ENCODE assay signal across 8 mouse cellular contexts in the genomic region with DNA sequence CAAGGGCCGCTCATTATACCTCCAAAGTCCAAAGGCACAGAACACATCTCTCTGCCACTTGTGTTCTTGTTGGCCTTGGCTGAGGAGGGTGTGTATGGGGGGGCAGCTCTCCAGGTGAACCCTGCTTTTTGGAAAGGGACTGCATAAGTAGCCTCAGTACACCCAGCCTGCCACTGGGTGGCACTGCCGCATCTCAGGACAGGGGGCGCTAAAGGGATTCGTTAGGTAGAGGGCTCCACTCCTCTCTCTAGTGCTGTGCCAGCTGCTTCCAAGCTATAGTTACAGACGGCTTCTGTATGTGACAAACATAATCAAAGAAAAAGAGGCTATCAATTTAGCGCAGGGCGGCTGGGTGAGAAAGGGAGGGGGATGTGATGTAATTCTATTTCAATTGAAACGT. TPM values are rescaled to one million over a fixed set of nuclear protein-coding genes. Genes with fewer than 3 reads are reported as not detected.
DNase-seq lines count a peak whose midpoint lies in the region; ATAC-seq lines count a peak whose summit lies in the region.

No protein-coding gene starts in this region.

- ATAC-seq in megakaryocyte, adult 5-6 weeks (ENCODE audit: poor library complexity, severe bottlenecking) = peak; percentile 91

- peak; percentile 88 for DNase-seq in ZHBTc4 (ENCODE audit: low read depth, low spot score)
- DNase-seq in cerebellum, postnatal 4 days (ENCODE audit: low spot score in 2 of 2) = peak; percentile 75 to 83
- DNase-seq in gastrocnemius, adult 8-10 months (ENCODE audit: low spot score in 2 of 2) = peak; percentile 71 to 72
- DNase-seq in hindlimb bud, embryonic 11.5 days (ENCODE audit: extremely low spot score, low read depth, low spot score) = peak; percentile 63
- peak; percentile 88 for DNase-seq in left cerebral cortex, adult 18-20 months (ENCODE audit: low spot score in 2 of 2)
- peak; percentile 82 to 92 for DNase-seq in right cerebral cortex, adult 2 months (ENCODE audit: low spot score in 2 of 2)
- peak; percentile 66 for DNase-seq in urinary bladder, adult 2 months (ENCODE audit: low spot score)

RNA-seq across cellular contexts. Expression of gene Opn4, which starts 16.9 kb away (rescaled TPM):
- total RNA-seq in gastrocnemius, adult 8-10 months (2022) = not detected
- not detected for total RNA-seq in left cerebral cortex, adult 18-20 months (2021)
- not detected in 2 replicates for total RNA-seq in megakaryocyte, adult 5-6 weeks (2015)
- not detected in 2 replicates for total RNA-seq in megakaryocyte, adult 5-6 weeks (2017)
- not detected in 2 replicates for polyA plus RNA-seq in urinary bladder, adult 2 months (2012; rRNA removed)

RNA-seq across cellular contexts. Expression of gene Ldb3, which starts 28.3 kb away (rescaled TPM):
- total RNA-seq in gastrocnemius, adult 8-10 months (2022) = 1,000 to 10,000 TPM; 1,553 to 2,052 (median 1,838) TPM
- 1 to 10 TPM; 2.2 to 3.1 TPM for total RNA-seq in left cerebral cortex, adult 18-20 months (2021)
- not detected in 2 replicates for total RNA-seq in megakaryocyte, adult 5-6 weeks (2015)
- total RNA-seq in megakaryocyte, adult 5-6 weeks (2017) = not detected in 2 replicates
- polyA plus RNA-seq in urinary bladder, adult 2 months (2012; rRNA removed) = 43.3 and 50.5 TPM in 2 replicates

RNA-seq across cellular contexts. Expression of gene Wapl, which starts 56.9 kb away (rescaled TPM):
- total RNA-seq in gastrocnemius, adult 8-10 months (2022) = 10 to 100 TPM; 39.1 to 42.1 (median 41.5) TPM
- 10 to 100 TPM; 44.7 to 46.0 TPM for total RNA-seq in left cerebral cortex, adult 18-20 months (2021)
- total RNA-seq in megakaryocyte, adult 5-6 weeks (2015) = 71.0 and 71.7 TPM in 2 replicates
- total RNA-seq in megakaryocyte, adult 5-6 weeks (2017) = 94.2 and 101 TPM in 2 replicates
- polyA plus RNA-seq in urinary bladder, adult 2 months (2012; rRNA removed) = 27.8 and 28.7 TPM in 2 replicates

Comparison
In these comparisons a context has a peak if more than half of its experiments do, and no peak if none do; other contexts are left out.
1. Peak in every context shown above with its lines: DNase-seq and ATAC-seq.
2. RNA of gene Ldb3, which starts 28.3 kb away (total RNA-seq): 1,553 to 2,052 TPM in gastrocnemius, adult 8-10 months; 2.2 to 3.1 TPM in left cerebral cortex, adult 18-20 months and not detected in megakaryocyte, adult 5-6 weeks; every median in the first group is over 100 times any median in the second.